Mouse (Mus musculus) bone marrow, adult 2 months (tissue): ENCODE data around the gene Cetn2.

Experiments used
- CTCF ChIP-seq: fragments of 200-500 bp; IDR thresholded peaks from 2 replicates; pipeline ENCODE4 v1.5.1; 2011; ENCODE audit warnings: low read length, control low read depth; ENCODE audit not compliant: control insufficient read depth, insufficient read depth
- POLR2A ChIP-seq: fragments of 200-500 bp; IDR thresholded peaks from 2 replicates; pipeline ENCODE4 v1.6.1; 2011; ENCODE audit warnings: low read depth, mild to moderate bottlenecking, control low read depth, low read length, borderline replicate concordance; ENCODE audit not compliant: control insufficient read depth

DNA sequence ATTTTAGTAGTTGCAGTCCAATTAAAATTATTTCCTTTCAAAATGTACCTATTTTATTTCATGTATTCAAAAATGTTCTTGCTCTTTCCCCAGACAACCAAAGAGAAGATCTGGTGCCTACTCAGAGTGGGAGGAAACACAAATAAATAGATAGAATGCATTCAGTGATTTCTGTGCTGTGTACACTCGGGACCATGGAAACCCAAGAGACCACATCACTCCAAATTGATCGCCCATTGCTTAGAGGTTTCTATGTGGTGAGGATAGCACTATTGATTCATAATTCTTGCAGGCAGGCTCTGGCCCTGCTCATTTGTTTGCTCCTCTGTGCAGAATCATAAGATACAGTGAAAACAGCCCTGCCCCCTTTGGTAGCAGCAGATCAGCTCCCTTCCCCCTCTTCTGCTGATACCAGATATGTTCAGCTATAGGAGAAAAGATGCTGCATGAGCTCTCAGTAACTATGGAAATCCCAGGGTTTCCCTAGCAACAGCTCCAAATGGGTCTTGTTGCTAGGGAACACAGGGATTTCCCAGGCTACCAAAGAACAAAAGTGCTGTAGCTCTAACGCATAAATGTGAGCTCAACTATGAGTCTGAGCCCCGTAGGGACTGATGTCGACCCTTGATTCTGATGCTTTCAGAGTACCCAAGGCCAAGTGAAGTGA, 22.7 kb downstream of the Cetn2 start:
- TF ChIP-seq CTCF (no peak), POLR2A (no peak)
